In genomic region chr10:102689966-102690365, GRCm38 (mm10) we compare ENCODE assay signal across 24 mouse cellular contexts.
A peak's percentile ranks its signal among the peaks of the same experiment; 100 is the strongest.
DNase-seq lines count a peak whose midpoint lies in the region; ATAC-seq and TF ChIP-seq lines count a peak whose summit lies in the region.
"Had no signal": no experiment of that assay in that cellular context is flagged by ENCODE, and none has a peak within 500 bp of the region (broad histone marks: within the 10 kb centered on the region; RNA-seq: fewer than 3 reads in every experiment).

No protein-coding gene starts in this region.

- WGBS in forebrain, postnatal 0 days: 23% methylated on average over 1 of the region's 1 CpGs
- WGBS in forebrain, embryonic 16.5 days: 29% methylated on average over 1 of the region's 1 CpGs
- WGBS in heart, postnatal 0 days: 26% methylated on average over 1 of the region's 1 CpGs
- 65% methylated on average over 1 of the region's 1 CpGs for WGBS in kidney, embryonic 16.5 days

- intact Hi-C loops in heart, postnatal 36 days (cut with DNase I): loop anchor here (5.0 kb wide), 1 partner anchor 42 kb away; no protein-coding TSS in a partner anchor

- TF ChIP-seq CTCF in forebrain, postnatal 0 days (IDR thresholded peaks at IDR 0.05; ENCODE audit: low read depth): no peak
- no peak for TF ChIP-seq CTCF in heart, postnatal 0 days (IDR thresholded peaks at IDR 0.05; ENCODE audit: low read depth)
- no peak for TF ChIP-seq CTCF in brain, embryonic 14.5 days (IDR thresholded peaks at IDR 0.05; ENCODE audit: borderline replicate concordance, extremely low read depth, insufficient read depth, insufficient read length)

- no peak overlapping the region for H3K4me2 ChIP-seq in forebrain, postnatal 0 days (ENCODE audit: low read depth)
- no peak overlapping the region for H3K4me2 ChIP-seq in forebrain, embryonic 16.5 days (ENCODE audit: low read length)
- H3K4me2 ChIP-seq in heart, postnatal 0 days (ENCODE audit: low read depth, low read length): no peak overlapping the region
- no peak overlapping the region for H3K4me2 ChIP-seq in kidney, embryonic 16.5 days (replicated peaks; ENCODE audit: low read depth, low read length)
- H3K4me2 ChIP-seq: embryonic facial prominence, embryonic 12.5 days; intestine, embryonic 15.5 days; limb, embryonic 12.5 days; liver, embryonic 11.5 days had no signal

- no peak for TF ChIP-seq EP300 in heart, postnatal 0 days (IDR thresholded peaks at IDR 0.05; ENCODE audit: low read depth)

- H3K4me1 ChIP-seq in forebrain, postnatal 0 days (ENCODE audit: insufficient read depth): peaks cover 12% of the 10 kb centered on the region
- peaks cover 10% of the 10 kb centered on the region for H3K4me1 ChIP-seq in forebrain, embryonic 16.5 days (replicated peaks; ENCODE audit: control insufficient read depth, insufficient read depth, low read length)
- H3K4me1 ChIP-seq in heart, postnatal 0 days (ENCODE audit: control insufficient read depth, insufficient read depth): no peaks in the 10 kb centered on the region
- 0 out of 2 replicates have a peak, but pooled peaks cover 3% of the 10 kb centered on the region for H3K4me1 ChIP-seq in kidney, embryonic 16.5 days (ENCODE audit: insufficient read depth, low read length)
- H3K4me1 ChIP-seq: embryonic facial prominence, embryonic 12.5 days; heart, embryonic 10.5 days; hindbrain, embryonic 10.5 days; intestine, embryonic 15.5 days; limb, embryonic 12.5 days had no signal

- H3K4me3 ChIP-seq in forebrain, postnatal 0 days (ENCODE audit: low read depth, low read length): no peak overlapping the region
- H3K4me3 ChIP-seq in forebrain, embryonic 16.5 days (replicated peaks; ENCODE audit: low read length): no peak overlapping the region
- H3K4me3 ChIP-seq in heart, postnatal 0 days (ENCODE audit: low read depth, low read length): no peak overlapping the region
- no peak overlapping the region for H3K4me3 ChIP-seq in kidney, embryonic 16.5 days (ENCODE audit: low read length)
- H3K4me3 ChIP-seq: embryonic facial prominence, embryonic 12.5 days; heart, embryonic 10.5 days; hindbrain, embryonic 10.5 days; intestine, embryonic 15.5 days; limb, embryonic 12.5 days had no signal

- H3K9me3 ChIP-seq in forebrain, postnatal 0 days (ENCODE audit: low read length): no peaks in the 10 kb centered on the region
- no peaks in the 10 kb centered on the region for H3K9me3 ChIP-seq in forebrain, embryonic 16.5 days (ENCODE audit: control insufficient read depth, low read length)
- no peaks in the 10 kb centered on the region for H3K9me3 ChIP-seq in heart, postnatal 0 days (replicated peaks; ENCODE audit: control insufficient read depth, low read length)
- no peaks in the 10 kb centered on the region for H3K9me3 ChIP-seq in kidney, embryonic 16.5 days (ENCODE audit: low read length)
- H3K9me3 ChIP-seq: embryonic facial prominence, embryonic 12.5 days; heart, embryonic 10.5 days; hindbrain, embryonic 10.5 days; intestine, embryonic 15.5 days; limb, embryonic 12.5 days had no signal

- no peaks in the 10 kb centered on the region for H3K27me3 ChIP-seq in forebrain, postnatal 0 days (ENCODE audit: insufficient read depth, low read length)
- no peaks in the 10 kb centered on the region for H3K27me3 ChIP-seq in forebrain, embryonic 16.5 days (replicated peaks; ENCODE audit: control insufficient read depth, insufficient read depth, low read length)
- H3K27me3 ChIP-seq in heart, postnatal 0 days (ENCODE audit: control insufficient read depth, insufficient read depth, low read length): no peaks in the 10 kb centered on the region
- no peaks in the 10 kb centered on the region for H3K27me3 ChIP-seq in kidney, embryonic 16.5 days (ENCODE audit: insufficient read depth, low read length)
- H3K27me3 ChIP-seq: embryonic facial prominence, embryonic 12.5 days; intestine, embryonic 15.5 days; limb, embryonic 12.5 days; Patski had no signal

- H3K27ac ChIP-seq in forebrain, postnatal 0 days (ENCODE audit: low read depth, low read length): no peak overlapping the region
- H3K27ac ChIP-seq in forebrain, embryonic 16.5 days (ENCODE audit: low read length): no peak overlapping the region
- no peak overlapping the region for H3K27ac ChIP-seq in heart, postnatal 0 days (ENCODE audit: low read depth)
- H3K27ac ChIP-seq in kidney, embryonic 16.5 days (ENCODE audit: low read length): no peak overlapping the region
- H3K27ac ChIP-seq: embryonic facial prominence, embryonic 12.5 days; heart, embryonic 10.5 days; hindbrain, embryonic 10.5 days; intestine, embryonic 15.5 days; limb, embryonic 12.5 days; macrophage had no signal

- ATAC-seq in forebrain, postnatal 0 days: peak; percentile 72
- no peak for ATAC-seq in forebrain, embryonic 16.5 days
- ATAC-seq in heart, postnatal 0 days (ENCODE audit: insufficient read depth, low read depth): peak; percentile 51; the same call in 1 of the 2 replicates
- ATAC-seq in kidney, embryonic 16.5 days (ENCODE audit: low FRiP score, low TSS enrichment): no peak
- ATAC-seq: hindbrain, embryonic 16.5 days; intestine, embryonic 15.5 days; liver, postnatal 0 days; Patski had no signal

- H3K36me3 ChIP-seq in forebrain, postnatal 0 days (ENCODE audit: insufficient read depth): no peaks in the 10 kb centered on the region
- no peaks in the 10 kb centered on the region for H3K36me3 ChIP-seq in forebrain, embryonic 16.5 days (ENCODE audit: control insufficient read depth, insufficient read depth)
- H3K36me3 ChIP-seq in heart, postnatal 0 days (replicated peaks; ENCODE audit: control insufficient read depth, insufficient read depth, low read length): no peaks in the 10 kb centered on the region
- H3K36me3 ChIP-seq in kidney, embryonic 16.5 days (ENCODE audit: insufficient read depth, low read length): no peaks in the 10 kb centered on the region
- H3K36me3 ChIP-seq: embryonic facial prominence, embryonic 12.5 days; heart, embryonic 10.5 days; hindbrain, embryonic 10.5 days; intestine, embryonic 15.5 days; limb, embryonic 12.5 days had no signal

- H3K9ac ChIP-seq in forebrain, postnatal 0 days: no peak overlapping the region
- H3K9ac ChIP-seq in forebrain, embryonic 16.5 days (replicated peaks; ENCODE audit: low read depth, low read length): no peak overlapping the region
- no peak overlapping the region for H3K9ac ChIP-seq in heart, postnatal 0 days (replicated peaks; ENCODE audit: low read depth, low read length)
- H3K9ac ChIP-seq in kidney, embryonic 16.5 days (replicated peaks; ENCODE audit: low read length): no peak overlapping the region
- H3K9ac ChIP-seq: embryonic facial prominence, embryonic 12.5 days; intestine, embryonic 15.5 days; limb, embryonic 12.5 days; liver, postnatal 0 days had no signal

- DNase-seq in forebrain, postnatal 0 days: peak; percentile 50
- DNase-seq in heart, postnatal 0 days (ENCODE audit: low spot score): peak; percentile 8
- no peak for DNase-seq in heart, postnatal 36 days
- DNase-seq in kidney, postnatal 36 days: peak; percentile 14 to 19
- DNase-seq in brain, embryonic 14.5 days (ENCODE audit: low read depth): peak; percentile 13
- DNase-seq in frontal cortex, postnatal 36 days (ENCODE audit: low spot score in 2 of 2): no peak
- DNase-seq: adrenal gland, postnatal 36 days; cerebellum, adult 18-20 months; cerebellum, postnatal 25 days; gastrocnemius, postnatal 25 days; liver, postnatal 0 days; thymus, adult 18-20 months; thymus, postnatal 36 days had no signal

- TF ChIP-seq POLR2A in brain, embryonic 14.5 days (IDR thresholded peaks at IDR 0.05; ENCODE audit: borderline replicate concordance, extremely low read depth, insufficient read depth, insufficient read length, poor library complexity, severe bottlenecking): no peak

Comparison
In these comparisons a context has a peak if more than half of its experiments do, and no peak if none do; other contexts are left out.
1. ATAC-seq: peak in forebrain, postnatal 0 days (single experiment) and heart, postnatal 0 days (single experiment); none in forebrain, embryonic 16.5 days (single experiment) and kidney, embryonic 16.5 days (single experiment).
2. DNase-seq: peak in forebrain, postnatal 0 days (single experiment), heart, postnatal 0 days (single experiment), kidney, postnatal 36 days (2 of 2) and brain, embryonic 14.5 days (single experiment); none in heart, postnatal 36 days (0 of 2) and frontal cortex, postnatal 36 days (0 of 2).